Mouse (Mus musculus) E14TG2a.4 (cell line): ENCODE results near the gene Cggbp1.
A peak's percentile ranks its signal among the peaks of the same experiment; 100 is the strongest.

Source experiments
- CTCF ChIP-seq: conservative IDR thresholded peaks from 2 replicates; pipeline ENCODE4 v1.5.1; 2014; ENCODE audit warnings: low read length
- POU5F1 ChIP-seq: IDR thresholded peaks from 2 replicates; pipeline ENCODE4 v1.6.1; 2014; ENCODE audit warnings: low read length, borderline replicate concordance

GRCm38 (mm10) chr16:64885142-64885541 lies 33.3 kb downstream of the Cggbp1 start:
- TF ChIP-seq CTCF: no peak
- TF ChIP-seq POU5F1: peak; percentile 86
